Mouse (Mus musculus) sigmoid colon, adult 10 weeks (tissue): ENCODE data around the gene Calcoco1. TPM values are rescaled to one million over a fixed set of nuclear protein-coding genes. Genes with fewer than 3 reads are reported as not detected.

Experiments used
- polyA plus RNA-seq: library from polyadenylated mRNA; stranded (reverse); fragments of 350-450 nt; fragmentation: Illumina TruSeq; extraction: RNeasy Lipid Tissue Mini Kit (QIAGEN cat#74804); gene quantifications from one replicate; pipeline ENCODE4 v1.2.3, GENCODE M21; 2014; ENCODE audit warnings: low read depth, low replicate concordance

The Calcoco1 gene
- polyA plus RNA-seq = 43.3 TPM

GRCm38 (mm10) chr15:102721980-102722475 lies at the start of gene Calcoco1:
Gene Calcoco1 (minus strand): TSS chr15:102722178.

DNA sequence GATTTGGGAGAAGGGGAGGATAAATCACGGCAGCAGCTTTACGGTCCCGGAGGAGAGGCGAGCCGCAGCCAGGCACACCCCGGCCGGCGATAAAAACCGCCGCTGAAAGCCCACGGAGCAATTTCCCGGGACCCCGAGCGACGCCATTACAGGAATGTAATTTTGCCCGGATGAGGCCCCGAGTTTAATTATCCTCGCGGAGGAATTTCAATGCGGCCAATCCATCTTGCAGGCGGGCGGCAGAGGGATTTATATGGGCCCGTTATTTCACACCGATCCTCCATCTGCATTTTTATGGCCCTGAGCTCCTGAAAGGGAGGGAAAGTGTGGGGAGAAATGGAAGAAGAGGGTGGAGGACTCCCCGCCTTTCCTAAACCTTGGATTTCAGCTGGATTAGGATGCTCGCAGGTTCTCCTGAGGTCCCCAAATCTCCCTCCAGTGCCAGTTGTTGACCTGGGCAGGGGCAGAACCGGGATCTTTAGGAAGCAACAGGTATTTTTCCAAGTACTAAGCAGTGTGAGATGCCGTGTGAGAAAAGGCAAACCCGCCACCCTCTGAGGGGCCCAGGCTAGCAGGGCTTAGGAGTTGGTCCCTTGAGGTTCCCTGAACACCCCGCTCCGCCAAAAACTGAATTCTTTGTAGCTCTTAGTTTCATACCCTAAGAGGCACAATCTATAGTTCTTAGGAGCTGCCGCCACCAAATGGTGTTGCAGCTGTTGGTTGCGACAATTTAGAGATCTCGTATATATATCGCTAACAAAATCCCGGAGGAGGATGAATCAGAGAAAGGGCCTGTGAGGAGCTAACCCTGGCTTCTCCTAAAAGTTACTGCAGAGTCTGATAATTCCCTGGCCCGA lies 49.5 kb downstream of the Calcoco1 start, which contains the start of gene Atp5g2:
Gene Atp5g2, minus strand, starts transcription at position 138 of the 857 bp plus-strand sequence.

Other genes with a start within 250 kb of the Calcoco1 start
- gene Gm10337, start 218.5 kb downstream of the Calcoco1 start, polyA plus RNA-seq = not detected
- gene Map3k12, start 205.1 kb downstream of the Calcoco1 start, polyA plus RNA-seq = 1.5 TPM
- 2.9 TPM for gene Tarbp2, start 204.0 kb downstream of the Calcoco1 start, polyA plus RNA-seq
- 0.95 TPM for gene Npff, start 197.2 kb downstream of the Calcoco1 start, polyA plus RNA-seq
- gene Gm28047, start 97.1 kb downstream of the Calcoco1 start, polyA plus RNA-seq = not detected
- gene Atf7, start 96.7 kb downstream of the Calcoco1 start, polyA plus RNA-seq = 49.9 TPM
- 29.6 TPM for gene Atp5g2, start 49.8 kb downstream of the Calcoco1 start, polyA plus RNA-seq
- gene Hoxc13, start 198.9 kb upstream of the Calcoco1 start, polyA plus RNA-seq = not detected
- gene Hoxc12, start 214.6 kb upstream of the Calcoco1 start, polyA plus RNA-seq = not detected
- gene Hoxc11, start 232.2 kb upstream of the Calcoco1 start, polyA plus RNA-seq = not detected
- gene Hoxc10, start 244.6 kb upstream of the Calcoco1 start, polyA plus RNA-seq = not detected
- gene Hoxc5, start 245.3 kb upstream of the Calcoco1 start, polyA plus RNA-seq = not detected